Mouse (Mus musculus) myocyte (in vitro differentiated cells): Measurements from ENCODE around the gene Dennd5a. TPM values are rescaled to one million over a fixed set of nuclear protein-coding genes. Genes with fewer than 3 reads are reported as not detected.

Source experiments
- H3K27me3 ChIP-seq: one replicate; pipeline ENCODE4 v1.6.1; 2011; ENCODE audit not compliant: control insufficient read depth, insufficient read depth, insufficient read length
- H3K36me3 ChIP-seq: one replicate; pipeline ENCODE4 v1.6.1; 2011; ENCODE audit not compliant: control insufficient read depth, insufficient read depth
- H3K4me2 ChIP-seq: one replicate; pipeline ENCODE4 v1.6.1; 2011; ENCODE audit warnings: low read depth, control low read depth
- H3K4me3 ChIP-seq: one replicate; pipeline ENCODE4 v1.5.1; 2011; ENCODE audit warnings: mild to moderate bottlenecking, control low read depth, moderate library complexity
- H3K79me2 ChIP-seq: one replicate; pipeline ENCODE4 v1.6.1; 2011; ENCODE audit not compliant: control insufficient read depth, insufficient read depth
- H3ac ChIP-seq: one replicate; pipeline ENCODE4 v1.6.1; 2011; ENCODE audit not compliant: control insufficient read depth, insufficient read length
- CEBPB ChIP-seq: IDR thresholded peaks from 2 replicates; pipeline ENCODE4 v1.6.1; 2011; ENCODE audit warnings: mild to moderate bottlenecking, moderate library complexity; ENCODE audit not compliant: poor library complexity, insufficient read depth, severe bottlenecking
- E2F4 ChIP-seq: IDR thresholded peaks from one replicate; pipeline ENCODE4 v1.6.1; 2011; ENCODE audit warnings: mild to moderate bottlenecking, control low read depth, moderate library complexity; ENCODE audit not compliant: insufficient read depth
- MAX ChIP-seq: IDR thresholded peaks from one replicate; pipeline ENCODE4 v1.6.1; 2011; ENCODE audit warnings: low read depth, mild to moderate bottlenecking, control low read depth
- MYOD1 ChIP-seq, 3 experiments: IDR thresholded peaks; one replicate each; pipeline ENCODE4 v1.6.1; 2011; ENCODE audit warnings: control low read depth in 2 of 3, low read depth in 2 of 3, mild to moderate bottlenecking in 2 of 3, moderate library complexity in 1 of 3; ENCODE audit not compliant: insufficient read length in 2 of 3, control insufficient read depth in 1 of 3
- MYOG ChIP-seq, 3 experiments: IDR thresholded peaks; one replicate each; pipeline ENCODE4 v1.6.1; 2011; ENCODE audit warnings: control low read depth in 2 of 3, low read depth in 2 of 3, mild to moderate bottlenecking in 2 of 3; ENCODE audit not compliant: insufficient read length in 2 of 3, control insufficient read depth in 1 of 3, insufficient read depth in 1 of 3
- POLR2A ChIP-seq: IDR thresholded peaks from one replicate; pipeline ENCODE4 v1.6.1; 2011; ENCODE audit warnings: low read depth, mild to moderate bottlenecking, control low read depth, moderate library complexity; ENCODE audit not compliant: insufficient read length
- POLR2AphosphoS2 ChIP-seq: IDR thresholded peaks from one replicate; pipeline ENCODE4 v1.6.1; 2011; ENCODE audit warnings: low read depth, control low read depth; ENCODE audit not compliant: insufficient read length
- REST ChIP-seq: IDR thresholded peaks from one replicate; pipeline ENCODE4 v1.6.1; 2011; ENCODE audit warnings: mild to moderate bottlenecking, control low read depth, moderate library complexity; ENCODE audit not compliant: insufficient read depth, insufficient read length
- SRF ChIP-seq: IDR thresholded peaks from one replicate; pipeline ENCODE4 v1.6.1; 2011; ENCODE audit warnings: low read depth; ENCODE audit not compliant: control insufficient read depth, insufficient read length
- TCF12 ChIP-seq: IDR thresholded peaks from one replicate; pipeline ENCODE4 v1.6.1; 2011; ENCODE audit warnings: mild to moderate bottlenecking, control low read depth; ENCODE audit not compliant: poor library complexity, insufficient read depth, severe bottlenecking
- TCF3 ChIP-seq: IDR thresholded peaks from one replicate; pipeline ENCODE4 v1.6.1; 2011; ENCODE audit warnings: low read depth, control low read depth; ENCODE audit not compliant: insufficient read length
- USF1 ChIP-seq: IDR thresholded peaks from one replicate; pipeline ENCODE4 v1.6.1; 2011; ENCODE audit warnings: low read depth, mild to moderate bottlenecking, control low read depth, moderate library complexity
- polyA plus RNA-seq: library from polyadenylated mRNA; unstranded; fragments of >200 nt; fragmentation: generic; extraction: Trizol; gene quantifications from one replicate; pipeline ENCODE4 v1.2.1, GENCODE M21; 2012; ENCODE audit warnings: missing spikeins

Dennd5a gene
- polyA plus RNA-seq, 1 experiment: 54.0 TPM

GRCm38 (mm10) chr7:109886249-109886648 lies 74.0 kb downstream of the Dennd5a start:
- H3K4me2 ChIP-seq: no peak overlapping the region
- no peaks in the 10 kb centered on the region for H3K27me3 ChIP-seq
- no peak overlapping the region for H3ac ChIP-seq
- TF ChIP-seq SRF (no peak), TCF3 (no peak)
- no peak overlapping the region for H3K4me3 ChIP-seq
- H3K79me2 ChIP-seq: no peaks in the 10 kb centered on the region
- H3K36me3 ChIP-seq: peaks cover 4% of the 10 kb centered on the region

- Histone ChIP-seq H3K4me2 (no peak overlapping the region), H3K79me2 (no peaks in the 10 kb centered on the region), H3K27me3 (peaks cover 12% of the 10 kb centered on the region), H3ac (no peak overlapping the region), H3K36me3 (no peaks in the 10 kb centered on the region), H3K4me3 (no peak overlapping the region)
- TF ChIP-seq E2F4 (no peak), MAX (no peak), SRF (no peak), POLR2AphosphoS2 (no peak), REST (no peak), POLR2A (no peak), CEBPB (no peak), USF1 (no peak), MYOG (IDR thresholded peaks at IDR 0.05; ENCODE audit: control insufficient read depth in 1 of 3, insufficient read depth in 1 of 3, insufficient read length in 2 of 3, low read depth in 2 of 3) (no peak), MYOD1 (IDR thresholded peaks at IDR 0.05; ENCODE audit: control insufficient read depth in 1 of 3, insufficient read length in 2 of 3, low read depth in 2 of 3) (no peak), TCF12 (no peak), TCF3 (no peak)
These were observed 77.7 kb downstream of the Dennd5a start for GRCm38 (mm10) chr7:109882574-109882973.

- Histone ChIP-seq H3K27me3 (peaks cover 12% of the 10 kb centered on the region), H3K79me2 (no peaks in the 10 kb centered on the region), H3K4me2 (no peak overlapping the region)
These were observed 78.6 kb downstream of the Dennd5a start for GRCm38 (mm10) chr7:109881561-109882099.

GRCm38 (mm10) chr7:109879158-109879557 lies 81.1 kb downstream of the Dennd5a start:
- H3K4me3 ChIP-seq: no peak overlapping the region
- no peaks in the 10 kb centered on the region for H3K36me3 ChIP-seq
- H3K4me2 ChIP-seq: no peak overlapping the region
- no peaks in the 10 kb centered on the region for H3K79me2 ChIP-seq
- H3ac ChIP-seq: no peak overlapping the region
- TF ChIP-seq MYOG (IDR thresholded peaks at IDR 0.05; ENCODE audit: control insufficient read depth in 1 of 3, insufficient read depth in 1 of 3, insufficient read length in 2 of 3, low read depth in 2 of 3) (no peak), USF1 (no peak), CEBPB (no peak), E2F4 (no peak), TCF3 (no peak), REST (no peak), MAX (no peak), SRF (no peak), MYOD1 (IDR thresholded peaks at IDR 0.05; ENCODE audit: control insufficient read depth in 1 of 3, insufficient read length in 2 of 3, low read depth in 2 of 3) (no peak)
- H3K27me3 ChIP-seq: peaks cover 12% of the 10 kb centered on the region

More at GRCm38 (mm10) chr7:109881561-109882099, 78.6 kb downstream of the Dennd5a start:
- Histone ChIP-seq H3K4me3 (no peak overlapping the region), H3K36me3 (no peaks in the 10 kb centered on the region), H3ac (no peak overlapping the region)
- TF ChIP-seq MYOD1 (IDR thresholded peaks at IDR 0.05; ENCODE audit: control insufficient read depth in 1 of 3, insufficient read length in 2 of 3, low read depth in 2 of 3) (no peak), POLR2AphosphoS2 (no peak)

- Histone ChIP-seq H3K4me2 (no peak overlapping the region), H3K79me2 (no peaks in the 10 kb centered on the region), H3ac (no peak overlapping the region), H3K27me3 (peaks cover 12% of the 10 kb centered on the region), H3K4me3 (no peak overlapping the region), H3K36me3 (no peaks in the 10 kb centered on the region)
- TF ChIP-seq TCF3 (no peak), POLR2A (no peak), REST (no peak), MAX (no peak), USF1 (no peak)
These were observed 84.2 kb downstream of the Dennd5a start for GRCm38 (mm10) chr7:109876085-109876484.

GRCm38 (mm10) chr7:109875598-109875997 lies 84.7 kb downstream of the Dennd5a start:
- H3K79me2 ChIP-seq: no peaks in the 10 kb centered on the region
- H3K36me3 ChIP-seq: no peaks in the 10 kb centered on the region
- TF ChIP-seq POLR2A: no peak
- H3K27me3 ChIP-seq: peaks cover 8% of the 10 kb centered on the region
- no peak overlapping the region for H3ac ChIP-seq
- H3K4me2 ChIP-seq: no peak overlapping the region
- no peak overlapping the region for H3K4me3 ChIP-seq
